Mouse (Mus musculus): ENCODE results near the gene Rapgef1.
A peak's percentile ranks its signal among the peaks of the same experiment; 100 is the strongest.
"Not testable (repeated sequence)": the region's sequence is repeated elsewhere in the genome, so short reads cannot be mapped to it uniquely, and the experiment has no call there.

Gene Rapgef1

DNA sequence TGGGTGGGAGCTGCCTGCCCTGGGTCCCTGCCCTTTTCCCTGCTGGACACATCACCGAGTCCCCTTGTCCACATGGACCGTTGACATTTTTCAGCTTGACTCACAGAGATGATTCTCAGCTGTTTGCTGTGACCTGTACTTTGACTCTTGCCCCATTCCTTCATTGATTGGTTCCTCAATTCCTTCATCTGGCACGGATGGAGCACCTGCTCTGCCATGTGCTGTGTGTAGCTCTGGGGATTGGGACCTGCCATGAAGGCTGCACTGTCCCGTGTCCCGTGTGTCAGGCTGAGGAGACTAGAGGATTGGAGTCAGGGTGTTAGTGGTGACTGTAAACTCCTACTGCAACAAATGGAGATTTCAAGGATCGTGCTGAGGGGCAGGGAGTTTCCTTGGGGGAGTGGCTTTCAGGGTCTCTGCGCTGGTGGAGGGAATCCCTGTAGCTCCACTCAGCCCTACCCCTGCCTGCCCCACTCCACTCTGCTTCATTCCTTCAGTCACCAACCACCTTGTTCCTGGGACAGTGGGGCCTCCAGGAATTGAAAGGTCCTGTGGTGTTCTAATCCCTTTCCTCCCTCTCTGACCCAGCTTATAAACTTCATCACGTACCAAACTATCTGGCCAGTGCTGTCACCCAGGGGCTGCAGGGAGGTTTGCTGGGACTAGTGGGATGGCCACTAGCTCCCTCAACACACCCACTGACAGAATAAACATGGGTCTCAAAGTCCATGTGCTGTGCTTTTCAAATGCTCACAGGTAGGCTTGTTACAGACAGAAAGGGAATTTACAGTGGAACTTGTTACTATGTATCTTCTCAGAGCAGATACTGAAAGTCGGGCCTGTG, 3.9 kb downstream of the Rapgef1 start:
- no peak for DNase-seq (ENCODE audit: low read depth)

GRCm38 (mm10) chr2:29624091-29624608, 4.6 kb downstream of the Rapgef1 start:
- peak; percentile 50 for DNase-seq (ENCODE audit: low read depth)

DNA sequence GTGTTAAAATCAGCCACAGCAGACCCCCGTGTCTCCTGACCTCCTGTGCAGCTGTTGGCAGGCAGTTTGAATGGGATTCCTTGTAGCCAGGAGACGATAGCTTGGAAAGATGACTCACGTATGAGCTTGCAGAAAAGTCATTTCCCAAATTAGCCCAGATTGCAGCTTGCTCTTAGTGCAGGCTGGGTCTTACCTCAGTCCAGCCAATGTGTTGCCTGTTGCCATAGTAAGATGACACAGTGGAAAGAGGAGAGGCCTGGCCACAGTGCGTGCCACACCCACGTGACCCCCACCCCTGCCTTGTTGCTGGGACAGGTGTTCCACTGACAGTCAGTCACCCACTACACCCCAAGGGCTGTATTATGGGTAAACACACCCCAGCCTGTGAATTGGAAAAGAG, 5.2 kb downstream of the Rapgef1 start:
- DNase-seq (ENCODE audit: low read depth), result no peak

DNA sequence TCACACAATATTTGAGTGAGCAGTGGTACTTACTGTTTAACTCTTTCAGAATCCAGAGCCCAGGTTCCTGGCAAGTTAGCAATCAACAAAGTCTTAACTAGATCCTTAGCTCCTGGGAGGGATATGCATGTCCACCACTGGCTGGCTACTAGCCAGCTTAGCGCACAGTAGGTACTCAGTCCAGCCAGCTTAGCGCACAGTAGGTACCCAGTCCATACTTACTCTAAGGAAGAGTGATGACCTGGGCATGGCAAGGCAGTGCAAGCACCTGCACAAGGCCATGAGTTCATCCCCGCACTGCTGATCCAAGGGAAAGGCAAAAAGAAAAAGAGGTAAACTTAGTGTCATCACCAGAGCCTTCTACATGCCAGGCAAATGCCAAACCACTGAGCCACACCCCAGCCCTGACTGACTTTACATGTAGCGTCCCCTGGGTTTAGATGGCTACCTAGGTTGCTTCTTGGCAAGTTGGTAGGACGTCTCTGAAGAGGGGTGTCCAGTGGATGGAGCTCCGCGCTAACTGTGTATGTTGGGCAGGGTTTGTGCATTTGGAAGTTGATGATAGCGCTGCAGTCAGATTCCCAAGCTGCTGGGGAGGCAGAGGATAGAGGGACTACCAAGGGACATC, 6.2 kb downstream of the Rapgef1 start:
- no peak for DNase-seq (ENCODE audit: low read depth)

DNA sequence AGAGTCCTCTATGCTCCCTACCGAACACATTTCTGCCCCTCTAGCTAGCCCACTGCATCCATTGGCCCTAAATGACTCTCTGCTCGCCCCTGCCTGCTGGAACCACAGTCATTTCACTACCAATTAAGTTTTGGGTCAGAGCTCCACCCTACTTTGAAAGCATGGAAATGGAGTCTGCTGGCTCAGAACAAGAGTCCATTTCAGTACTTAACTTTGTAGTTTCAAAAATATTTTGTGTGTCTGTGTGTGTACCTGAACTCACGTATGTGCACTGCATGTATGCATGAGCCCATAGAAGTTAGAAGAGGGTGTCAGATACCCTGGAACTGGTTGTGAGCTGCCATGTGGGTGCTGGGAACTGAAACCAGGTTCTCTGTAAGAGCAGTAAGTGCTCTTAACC, 7.8 kb downstream of the Rapgef1 start:
- no peak for DNase-seq (ENCODE audit: low read depth)

- DNase-seq (ENCODE audit: low read depth), result no peak
Observed at GRCm38 (mm10) chr2:29628186-29628585, 8.7 kb downstream of the Rapgef1 start.

- DNase-seq (ENCODE audit: low read depth), result no peak
Observed at GRCm38 (mm10) chr2:29628763-29629181, 9.3 kb downstream of the Rapgef1 start.

DNA sequence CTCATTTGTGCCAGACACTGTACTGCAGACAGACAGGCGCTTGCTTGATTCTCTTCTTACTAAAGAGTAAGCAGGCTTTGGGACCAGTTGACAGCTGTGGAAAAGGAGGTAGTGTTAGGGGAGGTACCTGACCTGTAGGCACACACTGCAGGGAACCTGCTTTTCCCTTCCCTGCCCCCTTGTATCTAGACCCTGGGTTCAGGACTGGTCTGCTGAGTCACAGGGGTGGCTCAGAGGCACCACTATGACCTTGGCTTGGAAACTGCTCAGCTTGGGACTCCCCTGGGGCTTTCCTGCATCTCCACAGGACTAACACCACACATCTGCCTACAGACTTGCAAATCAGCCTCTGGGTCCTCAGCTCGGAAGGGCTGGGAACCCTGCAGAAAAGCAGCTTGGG, 9.8 kb downstream of the Rapgef1 start:
- DNase-seq (ENCODE audit: low read depth), result no peak

- DNase-seq (ENCODE audit: low read depth), result no peak
Observed at GRCm38 (mm10) chr2:29630141-29630771, 10.7 kb downstream of the Rapgef1 start.

GRCm38 (mm10) chr2:29631020-29631419, 11.5 kb downstream of the Rapgef1 start:
- DNase-seq (ENCODE audit: low read depth), result no peak

- not testable (repeated sequence) for DNase-seq (ENCODE audit: low read depth)
Observed at GRCm38 (mm10) chr2:29631564-29632167, 12.1 kb downstream of the Rapgef1 start.

- no peak for DNase-seq (ENCODE audit: low read depth)
Observed at GRCm38 (mm10) chr2:29632168-29632662, 12.7 kb downstream of the Rapgef1 start.

- DNase-seq (ENCODE audit: low read depth), result no peak
Observed at GRCm38 (mm10) chr2:29633101-29633554, 13.6 kb downstream of the Rapgef1 start.

DNA sequence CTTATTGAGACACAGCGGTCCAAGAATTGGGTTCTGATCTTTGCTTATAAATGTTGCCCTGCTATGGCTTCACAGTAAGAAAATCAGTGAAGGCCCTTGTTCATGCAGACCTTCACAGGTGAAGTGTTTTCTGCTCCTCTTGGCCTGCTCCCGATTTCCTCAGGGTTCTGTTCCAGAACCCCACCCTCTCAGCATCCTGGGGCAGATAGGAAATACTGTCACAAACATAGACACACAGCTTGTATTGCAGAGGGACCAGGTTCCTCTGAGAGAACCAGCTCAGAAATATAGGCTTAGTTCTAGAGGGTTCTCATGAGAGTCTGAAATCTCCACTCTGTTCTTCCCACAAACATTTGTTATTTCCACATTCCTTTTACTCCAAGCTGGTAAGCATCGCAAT, 14.3 kb downstream of the Rapgef1 start:
- no peak for DNase-seq (ENCODE audit: low read depth)

GRCm38 (mm10) chr2:29634541-29634940, 15.0 kb downstream of the Rapgef1 start:
- no peak for DNase-seq (ENCODE audit: low read depth)

- no peak for DNase-seq (ENCODE audit: low read depth)
Observed at GRCm38 (mm10) chr2:29635966-29636507, 16.5 kb downstream of the Rapgef1 start.

- DNase-seq (ENCODE audit: low read depth), result no peak
Observed at GRCm38 (mm10) chr2:29637528-29637927, 18.0 kb downstream of the Rapgef1 start.

GRCm38 (mm10) chr2:29639377-29639776, 19.9 kb downstream of the Rapgef1 start:
- no peak for DNase-seq (ENCODE audit: low read depth)

GRCm38 (mm10) chr2:29639953-29640743, 20.6 kb downstream of the Rapgef1 start:
- no peak for DNase-seq (ENCODE audit: low read depth)

GRCm38 (mm10) chr2:29641707-29642106, 22.2 kb downstream of the Rapgef1 start:
- DNase-seq (ENCODE audit: low read depth), result no peak

- DNase-seq (ENCODE audit: low read depth), result no peak
Observed at GRCm38 (mm10) chr2:29643418-29643817, 23.9 kb downstream of the Rapgef1 start.
